ENCODE assay signal across 21 mouse cellular contexts in the genomic region with DNA sequence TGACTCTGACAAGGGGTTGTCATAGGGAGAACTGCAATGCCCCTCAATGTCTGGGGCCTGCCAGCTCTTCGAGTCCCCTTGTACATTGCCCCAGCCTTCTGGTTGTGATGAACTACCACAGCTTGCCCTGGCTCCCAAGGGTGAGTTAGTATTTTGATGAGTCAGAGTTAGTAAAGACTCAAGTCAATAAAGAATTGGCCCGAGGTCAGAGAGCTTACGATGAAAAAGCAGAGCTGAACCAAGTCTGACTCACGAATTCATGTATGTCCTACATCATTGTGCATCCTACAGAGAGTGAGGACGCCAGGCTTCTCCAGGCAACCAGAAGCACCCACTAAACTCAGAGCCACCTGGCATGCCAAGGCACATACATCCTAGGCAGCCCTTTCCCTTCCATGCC.
DNase-seq lines count a peak whose midpoint lies in the region; ATAC-seq and TF ChIP-seq lines count a peak whose summit lies in the region.
"Had no signal": no experiment of that assay in that cellular context is flagged by ENCODE, and none has a peak within 500 bp of the region (broad histone marks: within the 10 kb centered on the region; RNA-seq: fewer than 3 reads in every experiment).

No protein-coding gene starts in this region.

- 83% methylated on average over 5 of the region's 5 CpGs for WGBS in heart, adult 2 months

- TF ChIP-seq EP300 in heart, adult 2 months (IDR thresholded peaks at IDR 0.05; ENCODE audit: insufficient read depth, low read depth, low read length): no peak

- POLR2A ChIA-PET in Patski (lab: Charles Lee): no interaction called here

- no peak overlapping the region for H3K4me3 ChIP-seq in heart, adult 2 months
- no peak overlapping the region for H3K4me3 ChIP-seq in C2C12 (ENCODE audit: insufficient read depth, poor library complexity, severe bottlenecking)
- H3K4me3 ChIP-seq: embryonic facial prominence, embryonic 10.5 days; embryonic facial prominence, embryonic 12.5 days; forebrain, embryonic 13.5 days; forebrain, embryonic 15.5 days had no signal

- intact Hi-C loops in heart, adult 2 months (cut with DNase I): no loop called here

- H3ac ChIP-seq in C2C12 (ENCODE audit: control insufficient read depth, insufficient read length, low read depth): no peak overlapping the region

- no peaks in the 10 kb centered on the region for H3K27me3 ChIP-seq in heart, adult 2 months (ENCODE audit: control insufficient read depth, insufficient read depth, low read length)
- H3K27me3 ChIP-seq in C2C12 (ENCODE audit: control insufficient read depth, insufficient read depth, insufficient read length): no peaks in the 10 kb centered on the region
- H3K27me3 ChIP-seq in Patski: peaks cover 3% of the 10 kb centered on the region
- H3K27me3 ChIP-seq: embryonic facial prominence, embryonic 12.5 days; forebrain, embryonic 13.5 days; forebrain, embryonic 15.5 days had no signal

- in situ Hi-C loops in Patski (cut with MboI; ENCODE audit: low pct_unique_long_range_greater_than_20kb): no loop called here

- H3K4me1 ChIP-seq in heart, adult 2 months (ENCODE audit: control insufficient read depth, insufficient read depth, low read length): no peaks in the 10 kb centered on the region
- H3K4me1 ChIP-seq: embryonic facial prominence, embryonic 10.5 days; embryonic facial prominence, embryonic 12.5 days; forebrain, embryonic 13.5 days; forebrain, embryonic 15.5 days had no signal

- H3K36me3 ChIP-seq in heart, adult 2 months (ENCODE audit: control insufficient read depth, insufficient read depth, low read length): no peaks in the 10 kb centered on the region
- no peaks in the 10 kb centered on the region for H3K36me3 ChIP-seq in C2C12 (ENCODE audit: control insufficient read depth, insufficient read depth)
- H3K36me3 ChIP-seq: embryonic facial prominence, embryonic 10.5 days; embryonic facial prominence, embryonic 12.5 days; forebrain, embryonic 15.5 days had no signal

- CTCF ChIA-PET in Patski (lab: Charles Lee): interaction anchor here (1.2 kb wide), 1 partner anchor 8 kb away, joined by 3 read pairs; no protein-coding TSS in a partner anchor

- no peak for TF ChIP-seq POLR2A in heart, adult 2 months (IDR thresholded peaks at IDR 0.05; ENCODE audit: insufficient read depth, low read depth, low read length)

- ATAC-seq in Patski: peak; percentile 44
- no peak for ATAC-seq in megakaryocyte progenitor cell, adult 5-6 weeks (replicated peaks; ENCODE audit: poor library complexity)
- ATAC-seq: forebrain, embryonic 13.5 days; forebrain, embryonic 15.5 days; forebrain, postnatal 0 days had no signal

- no peaks in the 10 kb centered on the region for H3K79me2 ChIP-seq in heart, adult 2 months (replicated peaks; ENCODE audit: control insufficient read depth, insufficient read depth, low read length)
- H3K79me2 ChIP-seq in C2C12 (ENCODE audit: control insufficient read depth, insufficient read depth): no peaks in the 10 kb centered on the region

- H3K9ac ChIP-seq in heart, adult 2 months (ENCODE audit: low read depth, low read length): no peak overlapping the region
- H3K9ac ChIP-seq: embryonic facial prominence, embryonic 12.5 days; forebrain, embryonic 13.5 days; forebrain, embryonic 15.5 days; forebrain, postnatal 0 days had no signal

- no peak for TF ChIP-seq CTCF in heart, adult 2 months (IDR thresholded peaks at IDR 0.05)
- TF ChIP-seq CTCF in C2C12 (IDR thresholded peaks at IDR 0.05; ENCODE audit: control insufficient read depth, insufficient read depth, insufficient read length): no peak
- no peak for TF ChIP-seq CTCF in Patski (IDR thresholded peaks at IDR 0.05)

- H3K27ac ChIP-seq in heart, adult 2 months: no peak overlapping the region
- H3K27ac ChIP-seq: embryonic facial prominence, embryonic 10.5 days; embryonic facial prominence, embryonic 12.5 days; forebrain, embryonic 13.5 days; forebrain, embryonic 15.5 days had no signal

- H3K79me3 ChIP-seq in C2C12 (ENCODE audit: low read depth): no peaks in the 10 kb centered on the region

- peak; percentile 37 for DNase-seq in heart, adult 11 months
- DNase-seq in heart, adult 2 months: no peak
- no peak for DNase-seq in Patski (ENCODE audit: low read depth, low spot score)
- DNase-seq in layer of hippocampus, postnatal 36 days: no peak
- DNase-seq in layer of hippocampus, adult 18-20 months (ENCODE audit: low spot score in 2 of 2): no peak
- DNase-seq: adrenal gland, adult 2 months; adrenal gland, postnatal 10 days; adrenal gland, postnatal 25 days; B cell, adult 2 months; cerebellum, adult 11-12 months; cerebellum, adult 2 months; cerebellum, adult 9-10 months; cerebellum, postnatal 10 days; cerebellum, postnatal 25 days; forebrain, postnatal 0 days had no signal

TF ChIP-seq in C2C12, 6 proteins besides CTCF, POLR2A, EP300 and RAD21:
- TF ChIP-seq MYOG (IDR thresholded peaks at IDR 0.05; ENCODE audit: control insufficient read depth, extremely low read depth, insufficient read length): no peak
- TF ChIP-seq MAX (IDR thresholded peaks at IDR 0.05): peak; percentile 24
- TF ChIP-seq MYOD1 (IDR thresholded peaks at IDR 0.05; ENCODE audit: control insufficient read depth, insufficient read length, low read depth): no peak
- no peak for TF ChIP-seq USF1 (IDR thresholded peaks at IDR 0.05; ENCODE audit: low read depth)
- TF ChIP-seq FOSL1 (IDR thresholded peaks at IDR 0.05; ENCODE audit: insufficient read depth, low read length, poor library complexity, severe bottlenecking): peak; percentile 88
- peak; percentile 13 for TF ChIP-seq CEBPB (IDR thresholded peaks at IDR 0.05; ENCODE audit: low read depth)
TF ChIP-seq in C2C12: peak in this region for 3.
